Mouse (Mus musculus): ENCODE data around the gene Nr4a2.

Gene Nr4a2

GRCm38 (mm10) chr2:57123991-57124840 lies at the start of gene Nr4a2:
Gene Nr4a2 (minus strand): TSS chr2:57124003.
- DNase-seq (ENCODE audit: low spot score in 2 of 2), result peak; percentile 81 to 84

DNA sequence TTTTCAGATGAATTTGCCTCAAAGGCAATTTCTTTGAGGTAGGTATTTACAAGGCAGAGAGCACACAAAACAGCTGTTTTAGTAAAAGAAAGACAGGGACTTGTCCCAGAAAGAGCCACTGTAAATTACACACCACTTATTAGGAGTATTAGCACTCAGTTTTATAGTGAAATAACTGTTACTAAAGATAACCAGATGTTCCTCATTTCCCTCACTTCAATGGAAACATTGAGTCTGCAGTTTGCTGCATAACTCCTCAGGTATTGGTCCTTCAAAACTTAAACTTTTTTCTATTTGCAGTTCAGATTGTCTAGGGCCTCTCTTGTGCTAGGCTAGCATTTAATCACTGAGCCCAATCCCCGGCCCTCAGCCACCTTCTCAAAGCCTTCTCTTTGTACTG lies 41.6 kb upstream of the Nr4a2 start:
- no peak for DNase-seq (ENCODE audit: low spot score in 2 of 2)

DNA sequence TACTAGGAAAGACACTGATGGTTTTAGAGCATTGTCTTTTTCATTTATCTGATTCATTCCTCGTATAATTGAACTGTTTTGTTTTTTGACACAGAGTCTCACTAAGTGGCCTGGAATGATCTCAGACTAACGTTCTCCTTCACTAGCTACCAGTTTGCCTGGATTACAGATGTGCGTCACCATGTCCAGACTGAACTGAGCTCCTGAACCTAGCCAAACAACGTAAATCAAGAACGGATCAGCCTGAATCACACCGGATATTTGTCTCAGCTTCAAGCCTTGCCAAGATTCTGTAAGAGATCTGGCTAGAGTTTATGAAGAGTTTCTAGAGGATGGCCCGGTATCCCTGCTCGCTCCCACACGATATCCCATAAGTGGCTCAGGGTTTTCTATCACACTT lies 33.0 kb upstream of the Nr4a2 start:
- DNase-seq (ENCODE audit: low spot score in 2 of 2), result no peak

DNA sequence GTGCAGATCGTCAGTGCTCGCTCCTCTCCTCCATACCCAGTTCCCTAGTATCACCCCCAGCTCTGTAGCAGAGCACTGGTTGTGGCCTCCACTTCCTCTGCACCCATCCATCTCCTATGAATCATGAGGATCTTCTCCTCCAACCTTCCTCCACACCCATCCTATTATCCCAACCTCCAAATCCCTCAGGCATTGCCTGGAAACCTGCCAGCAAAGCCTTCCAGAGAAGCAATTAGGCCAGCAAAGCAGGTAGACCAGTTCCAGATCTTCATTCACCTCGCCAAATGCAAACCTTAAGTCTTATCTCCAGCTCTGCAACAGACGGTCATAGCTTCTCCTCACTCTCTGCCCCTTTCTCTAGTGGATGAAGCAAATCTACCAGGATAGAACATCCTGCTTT lies 26.0 kb upstream of the Nr4a2 start:
- no peak for DNase-seq (ENCODE audit: low spot score in 2 of 2)

GRCm38 (mm10) chr2:57148231-57148630 lies 24.4 kb upstream of the Nr4a2 start:
- DNase-seq (ENCODE audit: low spot score in 2 of 2), result no peak

DNA sequence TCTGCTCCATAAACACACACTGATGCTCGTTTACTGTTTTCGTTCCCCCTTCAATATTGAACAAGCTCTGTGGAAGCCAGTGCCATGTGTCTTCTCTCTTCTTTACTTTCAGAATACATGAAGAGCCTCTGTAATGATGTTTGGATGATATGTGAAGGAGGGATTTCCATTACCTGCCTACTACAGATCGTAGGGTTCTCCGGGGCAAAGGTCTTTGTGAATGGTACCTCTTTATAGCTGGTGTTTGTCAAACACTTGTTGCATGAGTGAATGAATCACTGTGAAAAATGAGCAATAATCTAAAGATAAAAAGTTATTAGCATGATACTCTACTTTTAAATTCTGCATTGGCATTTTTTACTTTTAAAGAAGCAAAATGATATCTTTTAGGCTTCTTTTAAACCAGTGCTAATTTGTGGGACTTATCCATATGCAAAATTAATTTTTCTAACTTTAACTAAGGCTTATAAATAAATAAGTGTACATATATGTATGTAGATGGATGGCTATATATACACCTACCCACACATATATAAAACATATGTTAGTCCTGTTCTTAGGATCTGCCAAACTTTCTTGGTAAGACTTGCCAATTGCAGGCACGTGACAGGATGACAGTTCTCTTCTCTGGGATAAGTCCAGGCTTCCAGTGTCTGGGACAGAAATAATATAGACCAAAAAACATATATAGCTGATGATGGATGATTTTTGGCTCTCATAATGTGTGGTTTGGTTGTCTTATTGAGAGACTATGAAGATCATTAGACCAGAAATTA lies 22.0 kb upstream of the Nr4a2 start:
- DNase-seq (ENCODE audit: low spot score in 2 of 2), result no peak

- DNase-seq (ENCODE audit: low spot score in 2 of 2), result no peak
Observed at GRCm38 (mm10) chr2:57138594-57138993, 14.8 kb upstream of the Nr4a2 start.

GRCm38 (mm10) chr2:57127461-57127860 lies 3.7 kb upstream of the Nr4a2 start:
- no peak for DNase-seq (ENCODE audit: low spot score in 2 of 2)

GRCm38 (mm10) chr2:57125891-57126290 lies 2.1 kb upstream of the Nr4a2 start:
- no peak for DNase-seq (ENCODE audit: low spot score in 2 of 2)

GRCm38 (mm10) chr2:57122986-57123980 lies 520 bp downstream of the Nr4a2 start:
- DNase-seq (ENCODE audit: low spot score in 2 of 2), result peak; percentile 35 to 42

GRCm38 (mm10) chr2:57121110-57121509 lies 2.7 kb downstream of the Nr4a2 start:
- no peak for DNase-seq (ENCODE audit: low spot score in 2 of 2)

DNA sequence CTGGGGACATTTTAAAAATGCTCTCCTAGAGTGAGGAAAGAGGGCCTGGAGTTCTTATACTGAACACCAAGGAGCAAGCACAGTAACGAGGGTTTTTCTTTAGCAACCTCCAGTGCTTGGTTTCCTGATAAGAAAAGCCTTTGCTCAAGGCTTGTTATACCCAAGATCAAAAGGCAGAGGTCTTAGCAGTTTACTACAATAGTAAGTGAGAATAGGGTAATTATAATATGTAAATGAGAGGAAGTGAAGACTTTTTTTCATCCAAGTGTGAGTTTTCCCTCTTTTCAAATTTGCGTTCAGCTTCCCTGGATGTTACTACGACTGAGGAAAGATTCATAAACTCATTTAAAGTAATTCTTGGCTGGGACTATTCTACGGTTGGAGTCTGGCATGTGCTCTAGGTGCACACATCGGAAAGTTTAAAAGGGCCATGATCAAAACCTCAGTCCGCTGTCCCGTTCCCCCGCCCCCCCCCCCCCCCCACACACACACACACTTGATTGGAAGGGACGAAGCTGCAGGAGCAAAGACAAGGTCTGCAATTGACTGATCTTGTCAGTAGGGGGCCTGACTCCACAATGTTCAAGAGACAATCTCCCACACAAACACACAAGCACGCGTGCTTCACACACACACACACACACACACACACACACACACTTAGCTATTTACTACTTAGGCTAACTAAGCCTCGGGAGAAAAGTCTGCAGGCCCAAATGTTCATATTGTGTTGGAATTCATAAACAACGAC lies 6.4 kb downstream of the Nr4a2 start:
- peak; percentile 39 to 61 for DNase-seq (ENCODE audit: low spot score in 2 of 2)

DNA sequence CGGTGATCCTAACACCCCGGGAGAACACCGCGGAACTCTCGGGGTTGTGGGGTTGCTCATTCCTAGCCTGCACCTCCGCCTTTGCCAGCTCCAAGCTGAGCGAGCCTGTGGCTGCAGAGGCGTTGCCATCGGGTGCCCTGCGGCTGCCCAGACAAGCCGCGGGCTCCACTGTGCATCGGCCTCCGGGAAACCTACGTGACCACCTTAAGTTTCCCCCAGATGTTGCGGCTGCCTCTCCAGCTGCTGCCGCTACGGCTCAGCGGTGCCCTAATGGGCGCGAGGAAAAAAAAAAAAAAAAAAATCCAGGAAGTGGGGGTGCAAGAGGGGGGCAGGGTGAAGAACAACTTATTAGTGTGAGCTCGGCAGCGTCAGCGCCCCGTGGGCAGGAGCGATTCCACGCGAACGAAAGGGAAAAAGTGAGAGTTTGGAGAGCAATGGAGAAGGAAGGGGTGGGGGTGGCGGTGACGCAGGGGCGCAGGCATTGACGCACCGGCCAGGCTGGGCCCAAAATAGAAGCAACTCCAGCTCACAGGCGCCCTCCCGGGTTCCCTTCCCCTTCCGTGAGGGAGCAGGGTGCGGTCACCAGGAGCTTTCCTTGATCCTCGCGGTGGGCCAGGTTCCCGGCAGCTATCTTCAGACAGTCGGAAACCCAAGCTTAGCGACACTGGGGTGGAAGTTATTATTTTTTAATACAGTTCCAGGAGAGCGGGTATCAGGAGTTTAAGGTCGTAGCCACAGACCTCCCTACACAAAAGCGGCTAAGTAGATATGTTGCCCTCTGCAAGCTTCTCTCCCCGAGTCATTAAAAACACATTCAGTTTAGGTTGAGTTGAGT lies 7.2 kb downstream of the Nr4a2 start:
- peak; percentile 72 to 80 for DNase-seq (ENCODE audit: low spot score in 2 of 2)

GRCm38 (mm10) chr2:57115864-57116365 lies 7.9 kb downstream of the Nr4a2 start:
- peak; percentile 16 to 33 for DNase-seq (ENCODE audit: low spot score in 2 of 2)

DNA sequence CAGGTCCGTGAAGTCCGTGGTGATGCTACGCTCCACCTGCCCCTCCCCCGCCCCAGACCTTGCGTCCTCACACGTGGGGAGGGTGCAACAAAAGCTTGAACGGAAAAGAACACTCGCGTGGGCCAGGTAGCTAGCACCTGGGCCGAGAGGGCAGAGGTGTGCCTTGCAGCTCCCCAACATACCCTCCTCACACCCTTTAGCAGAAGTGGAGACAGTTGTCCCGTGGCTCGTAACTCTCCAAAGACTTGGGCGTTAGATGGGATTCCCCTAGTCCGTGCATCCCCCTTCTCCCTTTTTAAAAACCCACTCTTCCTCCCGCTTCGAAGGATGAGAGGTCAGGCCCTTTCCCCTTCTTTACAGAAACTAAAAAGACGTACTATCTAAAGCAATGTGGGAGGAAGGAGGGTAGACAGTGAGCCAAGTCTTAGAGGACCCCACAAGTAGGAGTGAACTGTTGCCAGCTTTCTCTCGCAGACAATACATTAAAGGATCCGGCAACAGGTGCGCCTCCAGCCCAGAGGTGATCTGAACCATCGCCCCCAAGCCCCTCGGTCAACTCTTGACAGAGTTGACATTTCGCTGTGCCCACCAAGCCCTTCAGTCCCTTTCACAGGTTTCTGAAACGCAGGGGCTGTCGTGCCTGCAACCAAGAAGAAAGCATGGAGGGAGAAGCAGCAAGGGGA lies 8.5 kb downstream of the Nr4a2 start:
- no peak for DNase-seq (ENCODE audit: low spot score in 2 of 2)

- DNase-seq (ENCODE audit: low spot score in 2 of 2), result peak; percentile 56 to 72
Observed at GRCm38 (mm10) chr2:57114211-57115151, 9.3 kb downstream of the Nr4a2 start.

DNA sequence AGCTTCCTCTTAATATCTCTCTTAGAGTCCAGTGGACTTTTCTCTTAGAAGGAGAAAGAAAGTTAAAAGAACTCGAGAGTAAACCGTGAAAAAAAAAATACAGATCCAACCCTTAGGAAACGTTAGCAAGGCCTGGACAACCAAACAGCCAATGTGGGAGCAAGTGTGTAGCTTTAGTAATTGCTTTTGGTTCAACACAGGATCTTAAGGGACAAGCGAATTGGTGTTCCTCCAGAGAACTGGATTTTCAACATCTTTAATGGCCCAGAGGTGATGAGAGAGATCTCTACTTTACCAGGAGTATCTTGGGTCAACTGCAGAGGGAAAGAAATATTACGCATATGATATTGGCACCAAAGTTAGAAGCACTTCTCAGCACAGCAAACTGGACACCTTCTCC lies 10.4 kb downstream of the Nr4a2 start:
- no peak for DNase-seq (ENCODE audit: low spot score in 2 of 2)

GRCm38 (mm10) chr2:57112949-57113348 lies 10.9 kb downstream of the Nr4a2 start:
- DNase-seq (ENCODE audit: low spot score in 2 of 2), result no peak

Data from urinary bladder, postnatal 36 days (tissue).